Mouse (Mus musculus): ENCODE measurements around the gene Pfkfb3. TPM values are rescaled to one million over a fixed set of nuclear protein-coding genes. Genes with fewer than 3 reads are reported as not detected.

Pfkfb3 gene
- polyA plus RNA-seq (2012; rRNA removed), result 18.3 and 22.2 TPM in 2 replicates

GRCm38 (mm10) chr2:11553471-11554400, at the start of gene Pfkfb3:
TSS of gene Pfkfb3 (minus strand) at chr2:11554077.
- H3K27me3 ChIP-seq (replicated peaks; ENCODE audit: control insufficient read depth, insufficient read depth, low read length), result no peaks in the 10 kb centered on the region
- no peak for TF ChIP-seq POLR2A (IDR thresholded peaks at IDR 0.05; ENCODE audit: low read depth, low read length)
- no peak for TF ChIP-seq CTCF (conservative IDR thresholded peaks at IDR 0.05; ENCODE audit: insufficient read depth, insufficient read length, low read depth, low read length)
- no peaks in the 10 kb centered on the region for H3K4me1 ChIP-seq (ENCODE audit: control insufficient read depth, insufficient read depth, low read length)
- 2% methylated on average over 67 of the region's 67 CpGs for WGBS
- no peaks in the 10 kb centered on the region for H3K36me3 ChIP-seq (ENCODE audit: control insufficient read depth, insufficient read depth, low read length)
- DNase-seq, result peak; percentile 84
- H3K4me3 ChIP-seq (ENCODE audit: insufficient read depth, low read depth, low read length), result peak within 1 kb of the TSS; percentile 69
- H3K27ac ChIP-seq (ENCODE audit: insufficient read depth, low read depth, low read length), result no peak within 1 kb of the TSS

GRCm38 (mm10) chr2:11602506-11603489, 48.9 kb upstream of the Pfkfb3 start:
- Histone ChIP-seq H3K4me1 (ENCODE audit: control insufficient read depth, insufficient read depth, low read length) (no peaks in the 10 kb centered on the region; the same call in 1 of the 2 replicates), H3K4me3 (ENCODE audit: insufficient read depth, low read depth, low read length) (peak overlapping the region; percentile 71), H3K27me3 (replicated peaks; ENCODE audit: control insufficient read depth, insufficient read depth, low read length) (no peaks in the 10 kb centered on the region), H3K36me3 (ENCODE audit: control insufficient read depth, insufficient read depth, low read length) (no peaks in the 10 kb centered on the region), H3K27ac (ENCODE audit: insufficient read depth, low read depth, low read length) (no peak overlapping the region)
- WGBS, result under 1% methylated on average over 78 of the region's 78 CpGs
- peak; percentile 100 for TF ChIP-seq CTCF (conservative IDR thresholded peaks at IDR 0.05; ENCODE audit: insufficient read depth, insufficient read length, low read depth, low read length)
- peak; percentile 43 for TF ChIP-seq POLR2A (IDR thresholded peaks at IDR 0.05; ENCODE audit: low read depth, low read length)
- peak; percentile 96 for DNase-seq

DNA sequence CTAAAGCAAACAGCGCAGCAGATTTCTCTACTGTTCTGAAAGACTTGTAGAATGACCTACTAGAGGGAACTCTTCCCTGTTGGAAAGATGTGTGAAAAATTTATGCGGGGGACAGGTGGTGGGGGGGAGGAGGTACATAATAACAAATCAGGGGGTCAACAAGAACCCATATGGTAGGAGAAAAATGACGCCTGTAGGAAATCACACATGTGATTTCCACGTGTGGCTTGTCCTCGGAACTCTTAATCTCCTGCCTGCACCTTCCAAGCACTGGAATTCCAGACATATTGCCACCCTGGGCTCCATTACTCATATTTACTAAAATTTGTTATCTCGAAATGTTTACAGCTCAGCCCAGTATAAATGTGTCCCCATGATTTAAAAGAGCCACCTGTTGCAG, 47.9 kb upstream of the Pfkfb3 start:
- 73% methylated on average over 6 of the region's 6 CpGs for WGBS
- DNase-seq, result no peak
- Histone ChIP-seq H3K4me1 (ENCODE audit: control insufficient read depth, insufficient read depth, low read length) (no peaks in the 10 kb centered on the region; the same call in 1 of the 2 replicates), H3K27me3 (replicated peaks; ENCODE audit: control insufficient read depth, insufficient read depth, low read length) (no peaks in the 10 kb centered on the region), H3K4me3 (ENCODE audit: insufficient read depth, low read depth, low read length) (no peak overlapping the region), H3K27ac (ENCODE audit: insufficient read depth, low read depth, low read length) (no peak overlapping the region), H3K36me3 (ENCODE audit: control insufficient read depth, insufficient read depth, low read length) (no peaks in the 10 kb centered on the region)
- TF ChIP-seq CTCF (conservative IDR thresholded peaks at IDR 0.05; ENCODE audit: insufficient read depth, insufficient read length, low read depth, low read length), result no peak

DNA sequence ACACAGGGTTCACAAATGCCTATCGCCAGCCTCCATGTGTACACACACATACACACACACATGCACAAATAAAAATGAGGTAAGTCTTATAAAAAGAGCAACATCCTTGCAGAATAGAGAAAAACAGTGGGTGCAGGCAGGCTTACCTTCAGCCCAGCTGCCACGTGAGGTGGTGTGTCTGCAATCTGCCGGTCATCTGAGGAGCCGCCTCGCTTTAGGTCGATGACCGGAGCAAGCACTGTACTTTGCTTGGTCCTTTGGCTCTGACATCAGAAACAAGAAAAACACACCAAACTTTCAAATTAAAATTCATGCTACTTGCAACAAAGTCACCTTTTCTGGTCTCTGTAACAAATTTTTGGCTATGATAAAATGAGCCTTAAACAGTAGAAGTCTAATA, 44.0 kb upstream of the Pfkfb3 start:
- TF ChIP-seq CTCF (conservative IDR thresholded peaks at IDR 0.05; ENCODE audit: insufficient read depth, insufficient read length, low read depth, low read length) (no peak), POLR2A (IDR thresholded peaks at IDR 0.05; ENCODE audit: low read depth, low read length) (no peak)
- DNase-seq, result peak; percentile 69
- 75% methylated on average over 7 of the region's 7 CpGs for WGBS
- Histone ChIP-seq H3K27me3 (replicated peaks; ENCODE audit: control insufficient read depth, insufficient read depth, low read length) (no peaks in the 10 kb centered on the region), H3K4me1 (ENCODE audit: control insufficient read depth, insufficient read depth, low read length) (no peaks in the 10 kb centered on the region; the same call in 1 of the 2 replicates), H3K27ac (ENCODE audit: insufficient read depth, low read depth, low read length) (no peak overlapping the region), H3K4me3 (ENCODE audit: insufficient read depth, low read depth, low read length) (no peak overlapping the region), H3K36me3 (ENCODE audit: control insufficient read depth, insufficient read depth, low read length) (peaks cover 7% of the 10 kb centered on the region)

- Histone ChIP-seq H3K27ac (ENCODE audit: insufficient read depth, low read depth, low read length) (no peak overlapping the region), H3K4me3 (ENCODE audit: insufficient read depth, low read depth, low read length) (no peak overlapping the region), H3K27me3 (replicated peaks; ENCODE audit: control insufficient read depth, insufficient read depth, low read length) (no peaks in the 10 kb centered on the region), H3K4me1 (ENCODE audit: control insufficient read depth, insufficient read depth, low read length) (no peaks in the 10 kb centered on the region), H3K36me3 (ENCODE audit: control insufficient read depth, insufficient read depth, low read length) (peaks cover 7% of the 10 kb centered on the region)
- TF ChIP-seq CTCF (conservative IDR thresholded peaks at IDR 0.05; ENCODE audit: insufficient read depth, insufficient read length, low read depth, low read length) (no peak), POLR2A (IDR thresholded peaks at IDR 0.05; ENCODE audit: low read depth, low read length) (no peak)
- no peak for DNase-seq
- 82% methylated on average over 2 of the region's 2 CpGs for WGBS
Measured at GRCm38 (mm10) chr2:11596690-11597089, 42.8 kb upstream of the Pfkfb3 start.

DNA sequence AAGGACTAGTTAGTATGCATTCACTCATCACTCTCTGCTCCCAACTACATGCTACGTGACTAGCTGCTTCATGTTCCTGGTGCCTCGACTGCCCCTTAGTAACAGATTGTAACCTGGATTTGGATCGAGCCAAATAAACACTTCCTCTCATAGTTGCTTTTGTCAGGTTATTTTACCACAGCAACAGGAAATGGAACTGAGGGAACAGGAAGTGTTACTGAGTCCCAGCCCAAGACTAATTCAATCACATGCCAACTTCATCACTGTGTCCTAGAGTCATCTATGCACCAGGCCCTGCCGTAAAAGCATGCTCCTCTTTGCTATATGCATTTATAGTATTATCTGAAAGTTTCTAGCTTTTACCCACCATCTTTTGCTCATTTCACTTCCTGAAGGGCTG, 34.1 kb upstream of the Pfkfb3 start:
- no peak for DNase-seq
- 82% methylated on average over 4 of the region's 4 CpGs for WGBS
- no peak overlapping the region for H3K27ac ChIP-seq (ENCODE audit: insufficient read depth, low read depth, low read length)

More for the DNA sequence above, 34.1 kb upstream of the Pfkfb3 start:
- TF ChIP-seq POLR2A (IDR thresholded peaks at IDR 0.05; ENCODE audit: low read depth, low read length) (no peak), CTCF (conservative IDR thresholded peaks at IDR 0.05; ENCODE audit: insufficient read depth, insufficient read length, low read depth, low read length) (no peak)
- no peaks in the 10 kb centered on the region for H3K27me3 ChIP-seq (replicated peaks; ENCODE audit: control insufficient read depth, insufficient read depth, low read length)
- no peaks in the 10 kb centered on the region for H3K4me1 ChIP-seq (ENCODE audit: control insufficient read depth, insufficient read depth, low read length)
- peaks cover 7% of the 10 kb centered on the region for H3K36me3 ChIP-seq (ENCODE audit: control insufficient read depth, insufficient read depth, low read length)
- no peak overlapping the region for H3K4me3 ChIP-seq (ENCODE audit: insufficient read depth, low read depth, low read length)
